Mouse (Mus musculus): ENCODE data around the gene Slc36a2. TPM values are rescaled to one million over a fixed set of nuclear protein-coding genes. Genes with fewer than 3 reads are reported as not detected.

Slc36a2 gene
- total and polyA plus RNA-seq, 3 experiments, result 0.04 to 0.17 TPM; not detected in 1

- no peak for DNase-seq (ENCODE audit: extremely low read depth)
- H3K4me3 ChIP-seq (replicated peaks in 1 of 3; ENCODE audit: low read depth in 2 of 3, low read length in 2 of 3, poor library complexity in 1 of 3), result no peak overlapping the region
- TF ChIP-seq USF1 (IDR thresholded peaks at IDR 0.05; ENCODE audit: low read depth, low read length) (no peak), RAD21 (IDR thresholded peaks at IDR 0.05; ENCODE audit: low read depth, low read length) (no peak), ELF1 (IDR thresholded peaks at IDR 0.05; ENCODE audit: low read depth, low read length) (no peak)
- peaks cover 4 to 32% of the 10 kb centered on the region in 2 experiments for H3K4me1 ChIP-seq (ENCODE audit: control insufficient read depth in 1 of 2, insufficient read depth in 2 of 2)
- H3K27me3 ChIP-seq (replicated peaks), result no peaks in the 10 kb centered on the region
- H3K9ac ChIP-seq (ENCODE audit: insufficient read depth, low read depth), result no peak overlapping the region
- no peaks in the 10 kb centered on the region for H3K79me2 ChIP-seq (replicated peaks; ENCODE audit: control insufficient read depth, extremely low read depth, insufficient read depth, poor library complexity, severe bottlenecking)
- in situ Hi-C loops (cut with MboI; ENCODE audit: low pct_ligation_motif_present, low pct_unique_long_range_greater_than_20kb, low sequenced_read_pairs) (no loop called here), dilution Hi-C loops (cut with MboI; ENCODE audit: extremely low pct_ligation_motif_present, extremely low pct_unique_long_range_greater_than_20kb, low sequenced_read_pairs) (no loop called here)
- H3K4me2 ChIP-seq (ENCODE audit: insufficient read depth, low read depth, poor library complexity, severe bottlenecking), result no peak overlapping the region
- H3K9me3 ChIP-seq (replicated peaks; ENCODE audit: low read length), result peaks cover 8% of the 10 kb centered on the region
- H3K27ac ChIP-seq (ENCODE audit: insufficient read depth, low read depth), result no peak overlapping the region
- H3K36me3 ChIP-seq (replicated peaks in 1 of 2; ENCODE audit: control insufficient read depth in 1 of 2, insufficient read depth in 1 of 2, low read length in 1 of 2), result no peaks in the 10 kb centered on the region
Measured at GRCm38 (mm10) chr11:55120821-55121271, 64.0 kb downstream of the Slc36a2 start.

- Histone ChIP-seq H3K27me3 (replicated peaks) (no peaks in the 10 kb centered on the region), H3K9ac (ENCODE audit: insufficient read depth, low read depth) (no peak overlapping the region), H3K36me3 (replicated peaks in 1 of 2; ENCODE audit: control insufficient read depth in 1 of 2, insufficient read depth in 1 of 2, low read length in 1 of 2) (no peaks in the 10 kb centered on the region), H3K4me1 (ENCODE audit: control insufficient read depth in 1 of 2, insufficient read depth in 2 of 2) (peaks cover 0 to 30% of the 10 kb centered on the region in 2 experiments; a peak in 2 of 4 replicates), H3K4me3 (replicated peaks in 1 of 3; ENCODE audit: low read depth in 2 of 3, low read length in 2 of 3, poor library complexity in 1 of 3) (no peak overlapping the region), H3K9me3 (replicated peaks; ENCODE audit: low read length) (peaks cover 8% of the 10 kb centered on the region), H3K4me2 (ENCODE audit: insufficient read depth, low read depth, poor library complexity, severe bottlenecking) (no peak overlapping the region), H3K79me2 (replicated peaks; ENCODE audit: control insufficient read depth, extremely low read depth, insufficient read depth, poor library complexity, severe bottlenecking) (no peaks in the 10 kb centered on the region), H3K27ac (ENCODE audit: insufficient read depth, low read depth) (no peak overlapping the region)
- in situ Hi-C loops (cut with MboI; ENCODE audit: low pct_ligation_motif_present, low pct_unique_long_range_greater_than_20kb, low sequenced_read_pairs) (no loop called here), dilution Hi-C loops (cut with MboI; ENCODE audit: extremely low pct_ligation_motif_present, extremely low pct_unique_long_range_greater_than_20kb, low sequenced_read_pairs) (no loop called here)
- no peak for DNase-seq (ENCODE audit: extremely low read depth)
- no peak for TF ChIP-seq UBTF (IDR thresholded peaks at IDR 0.05; ENCODE audit: low read depth, low read length)
Measured at GRCm38 (mm10) chr11:55120279-55120678, 64.6 kb downstream of the Slc36a2 start.

GRCm38 (mm10) chr11:55117031-55117430 lies 67.8 kb downstream of the Slc36a2 start:
- peaks cover 10 to 43% of the 10 kb centered on the region in 2 experiments for H3K4me1 ChIP-seq (ENCODE audit: control insufficient read depth in 1 of 2, insufficient read depth in 2 of 2)
- H3K9me3 ChIP-seq (replicated peaks; ENCODE audit: low read length), result peaks cover 8% of the 10 kb centered on the region
- DNase-seq (ENCODE audit: extremely low read depth), result no peak
- no peak overlapping the region for H3K27ac ChIP-seq (ENCODE audit: insufficient read depth, low read depth)
- H3K36me3 ChIP-seq (replicated peaks in 1 of 2; ENCODE audit: control insufficient read depth in 1 of 2, insufficient read depth in 1 of 2, low read length in 1 of 2), result no peaks in the 10 kb centered on the region
- dilution Hi-C loops (cut with MboI; ENCODE audit: extremely low pct_ligation_motif_present, extremely low pct_unique_long_range_greater_than_20kb, low sequenced_read_pairs), result no loop called here
- in situ Hi-C loops (cut with MboI; ENCODE audit: low pct_ligation_motif_present, low pct_unique_long_range_greater_than_20kb, low sequenced_read_pairs), result no loop called here
- no peak overlapping the region for H3K9ac ChIP-seq (ENCODE audit: insufficient read depth, low read depth)
- no peaks in the 10 kb centered on the region for H3K79me2 ChIP-seq (replicated peaks; ENCODE audit: control insufficient read depth, extremely low read depth, insufficient read depth, poor library complexity, severe bottlenecking)
- no peak for TF ChIP-seq MAFK (IDR thresholded peaks at IDR 0.05; ENCODE audit: insufficient replicate concordance, low read length)
- TF ChIP-seq CHD2 (IDR thresholded peaks at IDR 0.05; ENCODE audit: low read length), result no peak
- no peak for TF ChIP-seq USF2 (conservative IDR thresholded peaks at IDR 0.05; ENCODE audit: low read depth, low read length)
- no peak for TF ChIP-seq POLR2A (IDR thresholded peaks at IDR 0.05; ENCODE audit: low read depth, low read length)
- no peak for TF ChIP-seq MEF2A (IDR thresholded peaks at IDR 0.05; ENCODE audit: borderline replicate concordance, low read depth, low read length)
- no peak for TF ChIP-seq KAT2A (IDR thresholded peaks at IDR 0.05; ENCODE audit: insufficient replicate concordance, low read length)
- TF ChIP-seq ETS1 (conservative IDR thresholded peaks at IDR 0.05; ENCODE audit: low read depth, low read length), result no peak
- TF ChIP-seq TBP (conservative IDR thresholded peaks at IDR 0.05; ENCODE audit: low read depth, low read length), result no peak
- TF ChIP-seq UBTF (IDR thresholded peaks at IDR 0.05; ENCODE audit: low read depth, low read length), result no peak
- TF ChIP-seq PAX5 (IDR thresholded peaks at IDR 0.05; ENCODE audit: low read length), result no peak
- TF ChIP-seq ELF1 (IDR thresholded peaks at IDR 0.05; ENCODE audit: low read depth, low read length), result no peak
- H3K27me3 ChIP-seq (replicated peaks), result no peaks in the 10 kb centered on the region
- no peak overlapping the region for H3K4me3 ChIP-seq (replicated peaks in 1 of 3; ENCODE audit: low read depth in 2 of 3, low read length in 2 of 3, poor library complexity in 1 of 3)
- H3K4me2 ChIP-seq (ENCODE audit: insufficient read depth, low read depth, poor library complexity, severe bottlenecking), result no peak overlapping the region
